Mouse (Mus musculus) left cerebral cortex, adult 18-20 months (tissue): ENCODE data around the gene Sgpl1. TPM values are rescaled to one million over a fixed set of nuclear protein-coding genes. Genes with fewer than 3 reads are reported as not detected.

Experiments used
- DNase-seq, 2 experiments: peaks; one replicate each; pipeline ENCODE4 v3.0.0; 2021 to 2022; ENCODE audit warnings: low spot score in 2 of 2, mixed read lengths in 1 of 2
- long read RNA-seq, 2 experiments: library from polyadenylated mRNA; stranded (forward); transcript quantifications; one replicate each; pipeline ENCODE4 v2.0.0; 2021
- total RNA-seq, 2 experiments: library from RNA; stranded (reverse); gene quantifications; 2 replicates each; pipeline ENCODE4 v1.2.3; 2021

Sgpl1 gene
- total RNA-seq: 10 to 100 TPM; 22.4 to 25.8 TPM
- long read RNA-seq, experiment 1, full-length matches to known transcripts: 18 of 31 reads
- long read RNA-seq, experiment 1, partial matches to known transcripts: 2 of 31 reads
- long read RNA-seq, experiment 1, other reads (novel, unspliced or antisense): 11 of 31 reads
- long read RNA-seq, experiment 2, full-length matches to known transcripts: 10 of 19 reads
- long read RNA-seq, experiment 2, partial matches to known transcripts: 7 of 19 reads
- long read RNA-seq, experiment 2, other reads (novel, unspliced or antisense): 2 of 19 reads

DNA sequence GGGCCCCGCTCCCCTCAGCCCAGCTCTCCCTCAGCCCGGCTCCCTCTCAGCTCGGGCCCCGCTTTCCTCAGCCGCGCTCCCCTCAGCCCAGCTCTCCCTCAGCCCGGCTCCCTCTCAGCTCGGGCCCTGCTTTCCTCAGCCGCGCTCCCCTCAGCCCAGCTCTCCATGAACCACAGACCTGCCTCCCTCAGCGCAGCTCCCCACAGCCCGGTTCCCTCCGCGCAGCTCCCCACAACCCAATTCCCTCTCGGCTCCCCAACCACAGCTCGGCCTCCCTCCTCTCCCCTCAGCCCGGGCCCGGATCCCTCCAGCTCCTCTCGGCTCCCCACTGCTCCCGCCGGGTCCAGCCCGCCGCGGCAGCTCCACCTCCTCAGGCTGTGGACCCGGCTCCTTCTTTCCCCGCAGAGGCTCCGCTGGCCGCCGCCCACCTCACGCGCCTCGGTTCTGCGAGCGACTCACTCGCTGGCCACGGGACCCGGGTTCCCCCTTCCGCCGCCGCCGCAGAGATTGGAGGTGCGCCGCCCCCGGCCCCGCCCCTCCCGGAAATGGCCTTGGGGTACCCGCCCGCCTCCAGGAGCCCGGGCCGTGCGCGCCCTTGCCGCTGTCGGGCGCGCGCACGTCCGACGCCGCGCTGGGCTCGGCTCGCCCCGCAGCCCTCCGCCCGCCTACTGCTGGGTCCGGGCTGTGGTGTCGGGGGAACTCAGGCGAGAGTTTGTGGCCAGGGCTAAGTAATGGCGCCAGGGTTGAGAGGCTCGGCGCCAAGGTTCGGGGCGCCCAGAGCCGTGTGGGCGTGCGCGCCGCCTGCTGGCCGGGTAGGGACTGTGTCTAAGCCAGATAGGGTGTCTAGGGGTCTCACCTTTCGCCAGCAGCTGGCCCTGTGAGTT is at the start of gene Sgpl1:
Sgpl1 (minus strand) TSS at position 547 of the 884 bp plus-strand sequence.
- DNase-seq: peak; percentile 84 to 91

GRCm38 (mm10) chr10:61195718-61196291 is 48.3 kb upstream of the Sgpl1 start:
- DNase-seq: no peak

GRCm38 (mm10) chr10:61195216-61195615 is 47.7 kb upstream of the Sgpl1 start:
- DNase-seq: no peak

DNA sequence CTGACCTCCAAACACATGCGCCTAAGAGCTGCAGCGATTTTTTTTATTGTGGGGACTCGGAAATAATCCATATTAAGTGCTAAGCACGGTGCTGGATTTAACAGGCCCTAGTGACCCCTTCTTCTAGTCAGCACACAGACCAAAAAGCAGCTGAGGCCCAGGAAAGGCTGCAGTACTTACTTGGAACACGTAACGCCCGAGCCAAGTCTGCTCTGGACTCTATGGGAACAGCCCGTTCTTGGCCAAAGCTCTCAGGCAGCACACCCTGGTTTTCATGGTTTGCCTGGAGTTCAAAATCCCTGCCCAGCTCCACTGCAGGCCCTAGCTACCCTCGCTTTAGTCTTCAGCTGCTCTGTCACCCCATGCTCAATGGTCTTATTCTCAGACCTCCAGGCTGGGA is 47.1 kb upstream of the Sgpl1 start:
- no peak for DNase-seq

DNA sequence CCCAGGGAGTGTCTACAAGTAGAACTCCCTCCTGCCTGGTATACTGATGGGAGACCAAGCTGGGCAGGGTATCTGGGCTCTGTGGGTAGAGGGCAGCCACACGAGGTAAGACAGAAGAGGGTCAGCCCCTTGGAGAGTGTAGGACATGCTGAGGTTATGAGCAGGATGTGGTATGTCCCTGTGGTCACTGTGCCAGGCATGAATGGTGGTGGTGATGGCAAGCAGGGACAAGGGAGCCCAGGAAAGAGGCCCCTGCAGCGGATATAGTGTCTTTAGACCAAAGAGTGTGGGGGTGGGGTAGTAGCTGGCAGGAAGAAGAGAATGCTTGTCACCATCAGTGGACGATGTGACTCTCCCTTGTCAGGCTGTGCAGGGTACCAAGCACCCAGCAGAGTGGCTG is 40.5 kb upstream of the Sgpl1 start:
- DNase-seq: no peak

GRCm38 (mm10) chr10:61187001-61187400 is 39.5 kb upstream of the Sgpl1 start:
- DNase-seq: no peak

DNA sequence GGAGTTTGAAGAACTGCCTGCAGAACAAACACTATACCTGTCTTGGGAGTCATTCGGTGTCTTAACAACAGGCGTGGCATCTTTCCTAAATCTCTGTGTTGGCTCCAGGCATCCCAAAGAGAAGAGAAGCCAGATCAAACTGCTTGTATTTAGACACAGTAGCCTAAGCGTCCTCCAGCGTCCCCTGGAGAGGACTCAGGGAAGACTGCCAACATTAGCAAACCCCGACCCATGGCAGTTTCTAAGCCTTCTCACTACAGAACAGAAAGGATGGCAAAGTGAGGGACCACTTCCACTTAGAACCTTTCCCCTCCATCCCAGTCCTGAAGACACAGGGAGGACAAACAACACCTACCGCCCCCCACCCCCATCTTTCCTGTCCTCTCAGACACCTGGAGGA is 32.4 kb upstream of the Sgpl1 start:
- DNase-seq: no peak

DNA sequence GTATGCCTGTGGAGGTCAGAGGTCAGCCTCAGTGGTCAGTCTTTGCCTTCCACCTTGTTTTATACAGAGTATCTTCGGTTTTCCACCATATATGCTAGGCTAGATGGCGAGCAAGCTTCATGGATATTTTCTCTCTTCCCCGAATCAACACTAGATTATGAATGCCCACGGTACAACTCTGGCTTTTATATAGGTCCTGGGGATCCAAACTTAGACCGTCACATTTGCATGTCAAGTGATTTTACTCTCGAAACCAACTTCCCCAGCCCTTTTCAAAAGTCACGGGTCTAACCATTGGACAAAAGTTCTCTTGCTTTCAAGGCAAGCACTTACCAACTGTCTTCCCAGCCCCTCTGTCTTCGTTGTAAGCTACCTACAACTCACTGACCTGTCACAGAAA is 31.2 kb upstream of the Sgpl1 start:
- DNase-seq: no peak

- no peak for DNase-seq
Measured at GRCm38 (mm10) chr10:61177751-61178150, 30.2 kb upstream of the Sgpl1 start.

- DNase-seq: no peak
Measured at GRCm38 (mm10) chr10:61176221-61176790, 28.8 kb upstream of the Sgpl1 start.

GRCm38 (mm10) chr10:61175442-61176204 is 28.1 kb upstream of the Sgpl1 start:
- DNase-seq: peak; percentile 26 to 42

DNA sequence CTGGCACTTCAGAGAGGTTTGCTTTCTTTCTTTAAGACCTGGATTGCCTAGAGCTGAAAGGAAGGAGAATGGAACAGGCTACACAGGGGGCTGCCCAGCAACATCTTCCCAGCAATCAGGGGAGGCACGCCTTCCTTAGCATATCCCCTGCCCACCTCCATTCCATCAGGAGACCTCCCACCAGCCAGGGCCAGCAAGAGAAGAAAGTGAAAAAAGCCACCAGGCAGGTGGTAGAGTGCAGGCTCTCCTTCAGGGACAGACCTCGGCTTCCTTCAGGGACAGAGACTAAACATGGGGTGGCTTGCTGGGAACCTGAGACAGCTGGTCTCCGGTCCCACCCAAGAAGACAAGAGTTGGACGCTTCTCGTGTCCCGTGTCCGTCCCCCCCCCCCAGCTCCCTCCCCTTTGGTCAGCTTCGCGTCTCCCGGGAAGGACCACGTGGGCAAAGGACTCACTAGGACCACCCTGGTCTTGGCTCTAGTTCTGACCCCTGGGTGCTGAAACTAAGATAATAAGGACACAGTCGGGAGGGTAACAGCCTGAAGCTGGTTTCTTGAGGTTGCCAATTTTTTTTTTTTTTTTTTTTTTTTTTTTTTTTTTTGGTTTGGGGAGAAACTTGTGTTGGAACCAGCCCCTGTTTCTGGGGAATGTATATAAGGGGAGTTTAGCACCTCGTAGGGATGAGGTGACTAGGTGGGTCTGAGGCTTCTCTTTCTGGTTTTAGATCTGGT is 27.4 kb upstream of the Sgpl1 start:
- no peak for DNase-seq

DNA sequence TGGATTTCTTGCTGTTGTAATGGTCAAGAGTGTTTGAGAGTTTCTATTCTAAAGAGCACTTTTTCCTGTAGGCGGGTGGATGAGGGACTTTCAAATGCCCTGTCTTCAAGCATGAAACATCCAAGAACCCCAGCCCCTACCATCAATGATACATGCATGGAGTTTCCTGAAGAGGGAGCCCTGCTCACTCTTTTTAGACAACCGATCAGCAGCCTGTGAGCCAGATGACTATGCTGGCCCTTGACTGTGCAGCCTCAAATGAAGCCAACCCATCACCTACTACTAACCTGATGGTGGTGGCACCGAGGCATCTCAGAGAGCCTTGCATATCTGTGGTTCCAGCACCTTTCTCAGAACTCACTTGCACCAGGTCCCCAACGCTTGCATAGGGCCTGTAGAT is 25.0 kb upstream of the Sgpl1 start:
- DNase-seq: no peak

GRCm38 (mm10) chr10:61171654-61172053 is 24.2 kb upstream of the Sgpl1 start, which contains the start of gene Tbata:
Gene Tbata (plus strand): TSS chr10:61171954.
- no peak for DNase-seq

- no peak for DNase-seq
Measured at GRCm38 (mm10) chr10:61168393-61168792, 20.9 kb upstream of the Sgpl1 start.

DNA sequence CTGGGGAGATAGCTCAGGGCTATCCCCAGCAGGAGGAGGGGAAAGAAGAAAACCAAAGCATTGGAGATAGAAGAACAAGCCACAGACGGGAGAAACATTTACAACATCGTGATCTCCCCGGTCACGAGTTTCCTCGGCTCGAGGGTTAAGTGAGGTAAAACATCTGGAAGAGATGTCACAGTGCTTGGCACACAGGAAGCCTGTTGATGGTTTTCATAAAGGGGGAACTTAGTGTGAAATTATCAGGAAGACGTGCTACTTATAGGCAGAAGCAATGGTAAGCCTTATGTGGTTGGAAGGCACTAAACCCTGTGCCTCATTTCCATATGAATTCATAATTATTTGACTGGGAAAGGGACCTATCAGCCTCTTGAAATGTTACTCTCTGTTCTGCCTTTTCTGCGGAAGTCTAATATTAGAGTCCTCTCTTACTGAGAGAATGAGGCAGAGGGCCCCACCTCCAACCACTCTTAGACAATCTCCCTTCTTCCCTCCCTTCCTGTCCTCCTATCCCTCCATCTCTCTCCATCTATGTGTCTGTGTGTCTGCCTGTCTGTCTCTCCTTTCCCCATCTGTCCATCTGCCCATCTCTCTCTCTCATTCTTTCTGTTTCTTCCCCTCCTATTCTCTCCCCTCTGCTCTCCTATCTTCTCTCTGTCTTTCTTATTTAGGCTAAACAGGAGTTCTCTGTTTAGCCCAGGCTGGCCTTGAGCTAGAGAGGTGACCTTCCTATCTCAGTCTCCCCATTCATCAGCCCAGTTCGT is 20.0 kb upstream of the Sgpl1 start:
- no peak for DNase-seq

GRCm38 (mm10) chr10:61162366-61162765 is 14.9 kb upstream of the Sgpl1 start:
- no peak for DNase-seq

- no peak for DNase-seq
Measured at GRCm38 (mm10) chr10:61160671-61161070, 13.2 kb upstream of the Sgpl1 start.

DNA sequence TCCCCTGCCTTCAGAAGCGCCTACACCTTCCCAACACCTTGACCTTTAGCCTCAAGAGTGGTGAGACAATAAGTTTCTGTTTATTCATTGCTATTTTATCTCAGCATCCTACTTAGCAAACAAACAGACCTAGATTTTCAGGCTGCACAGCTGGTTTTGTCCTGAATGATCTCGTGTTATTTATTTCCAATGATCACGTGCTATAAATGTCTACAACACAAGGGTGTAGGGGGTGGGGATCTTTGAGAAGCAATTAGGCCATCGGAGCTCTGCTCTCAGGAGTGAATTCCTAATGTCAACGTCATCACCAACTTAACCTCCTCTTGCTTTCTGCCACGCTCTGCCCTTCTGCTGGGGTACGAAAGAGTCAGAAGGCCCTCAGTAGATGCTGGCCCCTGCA is 12.6 kb upstream of the Sgpl1 start:
- DNase-seq: no peak

DNA sequence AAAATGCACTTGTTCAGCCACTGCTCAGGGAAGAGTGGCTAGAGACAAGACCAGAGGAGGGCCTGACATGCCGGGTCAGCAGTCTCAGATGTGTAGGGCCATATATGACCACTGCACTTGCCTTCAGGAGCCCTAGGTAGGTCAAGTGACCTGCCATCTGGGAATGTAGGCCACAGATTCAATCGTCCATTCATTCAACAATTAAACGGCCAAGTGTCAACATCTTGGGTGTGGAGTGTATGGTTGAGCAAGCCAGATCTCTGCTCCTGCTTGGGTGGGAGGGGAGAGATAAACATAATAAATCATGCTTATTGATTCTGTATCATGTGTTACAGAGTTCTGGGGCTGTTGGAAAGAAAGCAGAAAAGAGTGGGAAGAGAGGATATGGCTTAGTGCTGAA is 11.1 kb upstream of the Sgpl1 start:
- no peak for DNase-seq
